Mouse (Mus musculus) heart, embryonic 13.5 days (tissue): Measurements from ENCODE around the gene Slc25a15. TPM values are rescaled to one million over a fixed set of nuclear protein-coding genes. Genes with fewer than 3 reads are reported as not detected.

Experiments used
- ATAC-seq: fragments of 200-750 bp; cut with Nextera tagmentation; 2 replicates; pipeline ENCODE4 v1.8.0; 2017; ENCODE audit warnings: moderate TSS enrichment; ENCODE audit not compliant: insufficient number of reproducible peaks, low FRiP score, low TSS enrichment; ENCODE audit errors: extremely low read depth
- H3K27ac ChIP-seq: fragments of 300-500 bp; sonication (generic); replicated peaks from 2 replicates; pipeline ENCODE4 v1.5.1; 2015; ENCODE audit warnings: moderate library complexity, mild to moderate bottlenecking, inconsistent platforms
- H3K27me3 ChIP-seq: fragments of 300-500 bp; sonication (generic); replicated peaks from 2 replicates; pipeline ENCODE4 v1.6.1; 2015; ENCODE audit warnings: mild to moderate bottlenecking, inconsistent platforms
- H3K36me3 ChIP-seq: fragments of 300-500 bp; sonication (generic); 2 replicates; pipeline ENCODE4 v1.6.1; 2015; ENCODE audit warnings: mild to moderate bottlenecking, inconsistent platforms
- H3K4me1 ChIP-seq: fragments of 300-500 bp; sonication (generic); 2 replicates; pipeline ENCODE4 v1.6.1; 2015; ENCODE audit warnings: inconsistent platforms
- H3K4me2 ChIP-seq: fragments of 300-500 bp; sonication (generic); 2 replicates; pipeline ENCODE4 v1.6.1; 2015; ENCODE audit warnings: inconsistent platforms, mild to moderate bottlenecking, moderate library complexity
- H3K4me3 ChIP-seq: fragments of 300-500 bp; sonication (generic); 2 replicates; pipeline ENCODE4 v1.5.1; 2015; ENCODE audit warnings: moderate library complexity, mild to moderate bottlenecking, inconsistent platforms
- H3K9ac ChIP-seq: fragments of 300-500 bp; sonication (generic); 2 replicates; pipeline ENCODE4 v1.6.1; 2015; ENCODE audit warnings: inconsistent platforms, mild to moderate bottlenecking, moderate library complexity
- H3K9me3 ChIP-seq: fragments of 300-500 bp; sonication (generic); 2 replicates; pipeline ENCODE4 v1.6.1; 2016; ENCODE audit warnings: inconsistent platforms
- WGBS: fragments of 180-500 bp; shearing (Covaris S2); methylation state at CpG from one replicate; pipeline ENCODE4 v1.1.7; 2015; ENCODE audit warnings: mixed read lengths; 5-methylcytosine and 5-hydroxymethylcytosine counted together
- polyA plus RNA-seq: library from polyadenylated mRNA; unstranded; fragments of >200 nt; fragmentation: Nextera tagmentation; extraction: Ambion mirVana; gene quantifications from 2 replicates; pipeline ENCODE4 v1.2.1, GENCODE M21; 2015

Gene Slc25a15
- polyA plus RNA-seq, 1 experiment from 2014 or later = 11.7 TPM

GRCm38 (mm10) chr8:22390766-22391463 lies 7.5 kb downstream of the Slc25a15 start:
- H3K36me3 ChIP-seq = peaks cover 80% of the 10 kb centered on the region
- WGBS = 83% methylated on average over 8 of the region's 8 CpGs
- ATAC-seq = no peak

GRCm38 (mm10) chr8:22389874-22390273 lies 8.5 kb downstream of the Slc25a15 start:
- no peak overlapping the region for H3K4me2 ChIP-seq
- no peak overlapping the region for H3K4me3 ChIP-seq
- H3K9me3 ChIP-seq = no peaks in the 10 kb centered on the region
- H3K27me3 ChIP-seq = no peaks in the 10 kb centered on the region
- H3K4me1 ChIP-seq = no peaks in the 10 kb centered on the region
- H3K36me3 ChIP-seq = peaks cover 84% of the 10 kb centered on the region
- ATAC-seq = no peak
- H3K27ac ChIP-seq = no peak overlapping the region
- no peak overlapping the region for H3K9ac ChIP-seq
- 76% methylated on average over 10 of the region's 10 CpGs for WGBS

More at GRCm38 (mm10) chr8:22390766-22391463, 7.5 kb downstream of the Slc25a15 start:
- no peaks in the 10 kb centered on the region for H3K4me1 ChIP-seq
- H3K9ac ChIP-seq = no peak overlapping the region
- no peak overlapping the region for H3K4me2 ChIP-seq
- no peak overlapping the region for H3K4me3 ChIP-seq
- H3K27ac ChIP-seq = no peak overlapping the region
- no peaks in the 10 kb centered on the region for H3K27me3 ChIP-seq
- H3K9me3 ChIP-seq = no peaks in the 10 kb centered on the region

- H3K36me3 ChIP-seq = peaks cover 92% of the 10 kb centered on the region
- no peak overlapping the region for H3K4me2 ChIP-seq
Observed at GRCm38 (mm10) chr8:22385158-22385557, 13.2 kb downstream of the Slc25a15 start.

GRCm38 (mm10) chr8:22382824-22383595 lies 15.4 kb downstream of the Slc25a15 start:
- H3K4me3 ChIP-seq = no peak overlapping the region
- H3K27me3 ChIP-seq = no peaks in the 10 kb centered on the region
- no peaks in the 10 kb centered on the region for H3K9me3 ChIP-seq
- H3K4me1 ChIP-seq = no peaks in the 10 kb centered on the region
- H3K27ac ChIP-seq = no peak overlapping the region
- ATAC-seq = no peak
- H3K4me2 ChIP-seq = 0 out of 2 replicates have a peak overlapping the region, but pooled peaks have one; percentile 2
- 74% methylated on average over 19 of the region's 19 CpGs for WGBS
- no peak overlapping the region for H3K9ac ChIP-seq
- peaks cover 83% of the 10 kb centered on the region for H3K36me3 ChIP-seq

More at GRCm38 (mm10) chr8:22385158-22385557, 13.2 kb downstream of the Slc25a15 start:
- WGBS = 88% methylated on average over 6 of the region's 6 CpGs
- no peak for ATAC-seq
- Histone ChIP-seq H3K9ac (no peak overlapping the region), H3K4me1 (no peaks in the 10 kb centered on the region), H3K4me3 (no peak overlapping the region), H3K27me3 (no peaks in the 10 kb centered on the region), H3K27ac (no peak overlapping the region), H3K9me3 (no peaks in the 10 kb centered on the region)

GRCm38 (mm10) chr8:22380934-22381333 lies 17.5 kb downstream of the Slc25a15 start:
- Histone ChIP-seq H3K4me3 (no peak overlapping the region), H3K4me1 (no peaks in the 10 kb centered on the region), H3K36me3 (peaks cover 69% of the 10 kb centered on the region), H3K9me3 (no peaks in the 10 kb centered on the region), H3K27ac (no peak overlapping the region), H3K9ac (no peak overlapping the region), H3K4me2 (no peak overlapping the region), H3K27me3 (no peaks in the 10 kb centered on the region)
- WGBS = 89% methylated on average over 11 of the region's 11 CpGs
- no peak for ATAC-seq

GRCm38 (mm10) chr8:22376903-22377302 lies 21.5 kb downstream of the Slc25a15 start:
- Histone ChIP-seq H3K9me3 (no peaks in the 10 kb centered on the region), H3K4me3 (no peak overlapping the region), H3K36me3 (peaks cover 40% of the 10 kb centered on the region), H3K9ac (no peak overlapping the region), H3K4me1 (no peaks in the 10 kb centered on the region), H3K4me2 (no peak overlapping the region), H3K27ac (no peak overlapping the region), H3K27me3 (no peaks in the 10 kb centered on the region)
- ATAC-seq = peak; percentile 37; the same call in 1 of the 2 replicates
- 34% methylated on average over 5 of the region's 5 CpGs for WGBS

GRCm38 (mm10) chr8:22376311-22376710 lies 22.1 kb downstream of the Slc25a15 start:
- H3K4me1 ChIP-seq = no peaks in the 10 kb centered on the region
- no peak overlapping the region for H3K9ac ChIP-seq
- H3K27me3 ChIP-seq = no peaks in the 10 kb centered on the region
- H3K36me3 ChIP-seq = peaks cover 34% of the 10 kb centered on the region
- no peak for ATAC-seq
- WGBS = 85% methylated on average over 5 of the region's 5 CpGs
- H3K4me2 ChIP-seq = no peak overlapping the region
- no peaks in the 10 kb centered on the region for H3K9me3 ChIP-seq
- H3K27ac ChIP-seq = no peak overlapping the region
- H3K4me3 ChIP-seq = no peak overlapping the region

- no peak for ATAC-seq
- Histone ChIP-seq H3K4me2 (no peak overlapping the region), H3K9me3 (peaks cover 4% of the 10 kb centered on the region), H3K4me1 (no peaks in the 10 kb centered on the region), H3K27me3 (no peaks in the 10 kb centered on the region), H3K36me3 (no peaks in the 10 kb centered on the region), H3K27ac (no peak overlapping the region), H3K9ac (no peak overlapping the region), H3K4me3 (no peak overlapping the region)
- WGBS = 81% methylated on average over 6 of the region's 6 CpGs
Observed at GRCm38 (mm10) chr8:22359882-22360281, 38.5 kb downstream of the Slc25a15 start.

- H3K9ac ChIP-seq = no peak overlapping the region
- no peaks in the 10 kb centered on the region for H3K36me3 ChIP-seq
- no peak overlapping the region for H3K4me2 ChIP-seq
- H3K27me3 ChIP-seq = no peaks in the 10 kb centered on the region
- 81% methylated on average over 6 of the region's 6 CpGs for WGBS
- no peak overlapping the region for H3K4me3 ChIP-seq
- H3K9me3 ChIP-seq = peaks cover 4% of the 10 kb centered on the region
- no peak for ATAC-seq
- no peak overlapping the region for H3K27ac ChIP-seq
- no peaks in the 10 kb centered on the region for H3K4me1 ChIP-seq
Observed at GRCm38 (mm10) chr8:22359359-22359758, 39.0 kb downstream of the Slc25a15 start.

- H3K9ac ChIP-seq = no peak overlapping the region
- H3K4me2 ChIP-seq = no peak overlapping the region
- no peak for ATAC-seq
- H3K27ac ChIP-seq = no peak overlapping the region
- H3K36me3 ChIP-seq = no peaks in the 10 kb centered on the region
- H3K9me3 ChIP-seq = no peaks in the 10 kb centered on the region
- no peaks in the 10 kb centered on the region for H3K27me3 ChIP-seq
- H3K4me3 ChIP-seq = no peak overlapping the region
- 78% methylated on average over 13 of the region's 13 CpGs for WGBS
- H3K4me1 ChIP-seq = no peaks in the 10 kb centered on the region
Observed at GRCm38 (mm10) chr8:22335426-22335825, 63.0 kb downstream of the Slc25a15 start.
